Mouse (Mus musculus): ENCODE data around the gene Efna3. TPM values are rescaled to one million over a fixed set of nuclear protein-coding genes. Genes with fewer than 3 reads are reported as not detected.

Gene Efna3
- polyA plus RNA-seq, 1 experiment from 2014 or later = 62.5 TPM

DNA sequence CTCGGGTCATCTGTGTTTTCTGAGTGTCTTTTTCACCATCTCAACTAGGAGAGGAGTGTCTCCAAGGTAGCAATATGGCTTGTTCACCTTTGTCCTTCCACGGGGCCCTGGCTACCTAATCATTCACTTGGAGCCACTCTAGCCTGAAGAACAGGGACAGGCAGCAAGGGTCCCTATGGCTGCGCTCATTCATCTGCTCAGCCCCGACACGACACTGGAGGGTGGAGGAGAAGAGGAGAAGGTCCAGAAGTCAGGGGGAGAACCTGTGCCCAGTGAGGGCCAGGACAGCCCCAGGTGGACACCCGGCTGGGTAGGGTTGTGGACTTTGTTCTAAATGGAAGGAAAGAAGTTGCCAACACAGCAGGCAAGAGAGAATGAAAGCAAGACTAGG is 32.7 kb upstream of the Efna3 start:
- Histone ChIP-seq H3K27ac (no peak overlapping the region), H3K4me2 (replicated peaks) (no peak overlapping the region), H3K36me3 (replicated peaks; ENCODE audit: control insufficient read depth, insufficient read depth) (no peaks in the 10 kb centered on the region), H3K9me3 (ENCODE audit: control insufficient read depth, low read length) (no peaks in the 10 kb centered on the region), H3K27me3 (ENCODE audit: control insufficient read depth, insufficient read depth, low read length) (0 out of 2 replicates have a peak, but pooled peaks cover 6% of the 10 kb centered on the region), H3K9ac (no peak overlapping the region), H3K4me1 (replicated peaks; ENCODE audit: control insufficient read depth, insufficient read depth, low read length) (0 out of 2 replicates have a peak, but pooled peaks cover 4% of the 10 kb centered on the region), H3K4me3 (replicated peaks; ENCODE audit: low read length) (no peak overlapping the region)
- WGBS = 80% methylated on average over 6 of the region's 6 CpGs
- DNase-seq (ENCODE audit: low spot score) (no peak), ATAC-seq (ENCODE audit: low FRiP score) (no peak)

DNA sequence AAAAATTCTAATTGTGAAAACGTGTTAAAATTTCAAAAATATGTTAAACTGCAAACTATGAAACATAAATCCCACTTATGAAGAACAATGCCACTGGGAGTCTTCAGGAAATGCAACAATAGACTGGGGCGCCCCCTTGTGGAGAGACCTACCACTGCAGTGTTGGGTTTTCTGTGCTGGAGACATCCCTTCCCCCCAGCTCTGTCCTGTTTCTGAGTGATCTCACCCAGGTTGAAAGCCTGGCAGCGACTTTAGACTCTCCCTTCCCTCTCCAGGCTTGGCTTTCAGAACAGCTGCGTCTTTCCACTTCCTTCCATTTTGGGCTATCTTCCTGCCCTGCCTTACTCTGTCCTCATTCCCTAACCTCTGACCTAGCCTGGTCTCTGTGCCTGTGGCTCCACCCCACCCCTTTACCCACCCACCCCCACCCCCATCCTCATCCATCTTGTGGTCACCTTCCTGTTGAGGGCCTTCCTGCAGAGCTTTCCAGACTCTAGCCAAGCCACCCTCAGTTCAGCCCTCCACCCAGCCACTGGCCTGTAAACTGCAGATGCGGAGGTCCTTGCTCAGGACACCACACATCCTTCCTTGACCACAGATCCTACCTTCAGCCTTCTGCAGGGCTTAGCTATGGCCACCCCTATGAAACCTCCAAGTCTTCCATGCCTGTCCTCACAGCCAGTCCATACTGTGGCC is 32.2 kb upstream of the Efna3 start:
- H3K4me2 ChIP-seq (replicated peaks) = no peak overlapping the region
- ATAC-seq (ENCODE audit: low FRiP score) (no peak), DNase-seq (ENCODE audit: low spot score) (peak; percentile 80)
- H3K9ac ChIP-seq = no peak overlapping the region
- no peaks in the 10 kb centered on the region for H3K36me3 ChIP-seq (replicated peaks; ENCODE audit: control insufficient read depth, insufficient read depth)
- 19% methylated on average over 5 of the region's 5 CpGs for WGBS
- H3K27ac ChIP-seq = no peak overlapping the region
- no peak overlapping the region for H3K4me3 ChIP-seq (replicated peaks; ENCODE audit: low read length)
- H3K27me3 ChIP-seq (ENCODE audit: control insufficient read depth, insufficient read depth, low read length) = 0 out of 2 replicates have a peak, but pooled peaks cover 6% of the 10 kb centered on the region
- 0 out of 2 replicates have a peak, but pooled peaks cover 8% of the 10 kb centered on the region for H3K4me1 ChIP-seq (replicated peaks; ENCODE audit: control insufficient read depth, insufficient read depth, low read length)
- no peaks in the 10 kb centered on the region for H3K9me3 ChIP-seq (ENCODE audit: control insufficient read depth, low read length)

DNA sequence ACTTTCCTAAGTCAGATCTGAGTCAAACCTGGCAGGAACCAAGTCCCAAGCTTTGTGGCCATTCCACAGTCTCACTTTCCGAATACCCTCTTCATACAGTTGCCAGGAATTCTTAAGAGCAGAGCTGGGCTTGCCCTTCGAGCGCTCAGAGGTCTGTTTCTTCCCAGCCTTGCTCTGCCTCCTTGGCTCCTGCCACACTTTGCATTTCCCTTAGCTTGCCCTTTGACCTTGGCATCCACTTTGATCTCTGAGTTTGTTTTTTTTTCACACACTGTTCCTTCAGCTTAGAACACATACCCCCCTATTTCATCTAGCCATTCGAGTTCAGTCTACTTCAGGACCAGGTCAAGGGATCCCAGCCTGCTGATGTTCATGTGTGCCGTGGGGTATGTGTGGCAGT is 28.5 kb upstream of the Efna3 start:
- no peak overlapping the region for H3K27ac ChIP-seq
- H3K9me3 ChIP-seq (ENCODE audit: control insufficient read depth, low read length) = no peaks in the 10 kb centered on the region
- no peaks in the 10 kb centered on the region for H3K36me3 ChIP-seq (replicated peaks; ENCODE audit: control insufficient read depth, insufficient read depth)
- no peak for DNase-seq (ENCODE audit: low spot score)
- no peak overlapping the region for H3K4me2 ChIP-seq (replicated peaks)
- no peak overlapping the region for H3K9ac ChIP-seq
- no peak overlapping the region for H3K4me3 ChIP-seq (replicated peaks; ENCODE audit: low read length)
- no peak for ATAC-seq (ENCODE audit: low FRiP score)
- H3K27me3 ChIP-seq (ENCODE audit: control insufficient read depth, insufficient read depth, low read length) = peaks cover 15% of the 10 kb centered on the region; the same call in 1 of the 2 replicates
- H3K4me1 ChIP-seq (replicated peaks; ENCODE audit: control insufficient read depth, insufficient read depth, low read length) = 0 out of 2 replicates have a peak, but pooled peaks cover 15% of the 10 kb centered on the region
- WGBS = 76% methylated on average over 5 of the region's 5 CpGs

GRCm38 (mm10) chr3:89349869-89350501 is 27.2 kb upstream of the Efna3 start, which contains the start of gene Adam15:
Adam15 (minus strand) TSS chr3:89349996.
- Histone ChIP-seq H3K9me3 (ENCODE audit: control insufficient read depth, low read length) (no peaks in the 10 kb centered on the region), H3K4me1 (replicated peaks; ENCODE audit: control insufficient read depth, insufficient read depth, low read length) (0 out of 2 replicates have a peak, but pooled peaks cover 15% of the 10 kb centered on the region), H3K4me2 (replicated peaks) (peak within 1 kb of the TSS; percentile 92), H3K9ac (peak within 1 kb of the TSS; percentile 72), H3K27me3 (ENCODE audit: control insufficient read depth, insufficient read depth, low read length) (peaks cover 15% of the 10 kb centered on the region; the same call in 1 of the 2 replicates), H3K4me3 (replicated peaks; ENCODE audit: low read length) (peak within 1 kb of the TSS; percentile 50), H3K36me3 (replicated peaks; ENCODE audit: control insufficient read depth, insufficient read depth) (no peaks in the 10 kb centered on the region), H3K27ac (peak within 1 kb of the TSS; percentile 87)
- ATAC-seq (ENCODE audit: low FRiP score) = peak; percentile 92
- WGBS = under 1% methylated on average over 56 of the region's 59 CpGs
- peak; percentile 88 for DNase-seq (ENCODE audit: low spot score)

DNA sequence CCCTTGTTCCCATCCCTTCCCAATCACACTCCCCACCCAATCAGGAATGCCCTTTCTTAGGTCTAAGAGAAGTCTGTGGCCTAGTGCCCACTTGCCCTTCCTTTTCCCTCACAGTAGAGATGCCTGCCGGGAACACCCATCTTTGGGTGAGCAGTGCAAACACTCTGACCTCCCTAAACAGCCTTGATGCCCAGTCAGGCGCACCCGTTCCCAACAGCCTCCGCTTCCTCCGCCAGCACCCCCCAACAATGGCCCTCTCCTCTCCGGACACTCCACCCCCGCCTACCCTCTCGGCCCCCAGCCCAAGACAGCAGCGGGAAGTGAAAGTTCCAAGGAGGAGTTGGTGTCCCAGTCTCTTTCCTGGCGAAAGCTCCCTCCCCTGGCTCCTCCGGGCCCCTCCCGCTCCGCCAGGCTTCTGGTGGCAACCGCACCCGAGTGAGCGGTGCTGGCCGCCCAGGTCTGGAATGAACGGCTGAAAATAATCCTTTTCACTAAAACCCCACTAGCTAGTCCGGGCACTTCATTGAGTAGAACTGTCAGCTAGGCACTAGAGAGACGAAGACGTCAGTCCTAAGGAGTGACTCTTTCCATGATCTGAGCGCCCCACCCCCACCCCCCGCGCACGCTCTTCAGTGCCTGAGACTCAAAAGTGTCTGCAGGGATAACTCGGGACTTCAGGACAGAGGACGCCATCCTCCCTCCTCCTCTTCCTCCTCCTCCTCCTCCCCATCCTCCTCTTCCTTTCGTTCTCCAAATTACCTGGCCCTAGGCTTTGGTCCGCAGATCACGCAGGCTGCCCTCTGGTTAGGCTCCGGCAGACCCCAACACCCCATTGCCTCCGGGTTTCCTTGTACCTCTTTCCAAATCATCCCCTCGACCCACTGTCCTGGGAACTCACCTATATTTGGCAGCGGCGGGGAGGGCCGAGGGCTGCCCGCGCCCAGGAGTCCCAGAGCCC is 26.4 kb upstream of the Efna3 start:
- H3K27me3 ChIP-seq (ENCODE audit: control insufficient read depth, insufficient read depth, low read length) = peaks cover 15% of the 10 kb centered on the region; the same call in 1 of the 2 replicates
- H3K4me3 ChIP-seq (replicated peaks; ENCODE audit: low read length) = peak overlapping the region; percentile 50
- H3K4me1 ChIP-seq (replicated peaks; ENCODE audit: control insufficient read depth, insufficient read depth, low read length) = 0 out of 2 replicates have a peak, but pooled peaks cover 15% of the 10 kb centered on the region
- DNase-seq (ENCODE audit: low spot score) (no peak), ATAC-seq (ENCODE audit: low FRiP score) (peak; percentile 45)
- no peaks in the 10 kb centered on the region for H3K9me3 ChIP-seq (ENCODE audit: control insufficient read depth, low read length)
- peak overlapping the region; percentile 92 for H3K4me2 ChIP-seq (replicated peaks)
- 1% methylated on average over 38 of the region's 38 CpGs for WGBS
- H3K36me3 ChIP-seq (replicated peaks; ENCODE audit: control insufficient read depth, insufficient read depth) = 0 out of 2 replicates have a peak, but pooled peaks cover 1% of the 10 kb centered on the region
- H3K9ac ChIP-seq = peak overlapping the region; percentile 72
- peak overlapping the region; percentile 87 for H3K27ac ChIP-seq

GRCm38 (mm10) chr3:89347916-89348315 is 25.2 kb upstream of the Efna3 start:
- Histone ChIP-seq H3K9ac (no peak overlapping the region), H3K36me3 (replicated peaks; ENCODE audit: control insufficient read depth, insufficient read depth) (0 out of 2 replicates have a peak, but pooled peaks cover 12% of the 10 kb centered on the region), H3K9me3 (ENCODE audit: control insufficient read depth, low read length) (no peaks in the 10 kb centered on the region), H3K4me3 (replicated peaks; ENCODE audit: low read length) (no peak overlapping the region), H3K4me1 (replicated peaks; ENCODE audit: control insufficient read depth, insufficient read depth, low read length) (0 out of 2 replicates have a peak, but pooled peaks cover 15% of the 10 kb centered on the region), H3K27ac (no peak overlapping the region), H3K4me2 (replicated peaks) (0 out of 2 replicates have a peak overlapping the region, but pooled peaks have one; percentile 92), H3K27me3 (ENCODE audit: control insufficient read depth, insufficient read depth, low read length) (peaks cover 15% of the 10 kb centered on the region; the same call in 1 of the 2 replicates)
- no peak for DNase-seq (ENCODE audit: low spot score)
- WGBS = 73% methylated on average over 1 of the region's 1 CpGs
- no peak for ATAC-seq (ENCODE audit: low FRiP score)

DNA sequence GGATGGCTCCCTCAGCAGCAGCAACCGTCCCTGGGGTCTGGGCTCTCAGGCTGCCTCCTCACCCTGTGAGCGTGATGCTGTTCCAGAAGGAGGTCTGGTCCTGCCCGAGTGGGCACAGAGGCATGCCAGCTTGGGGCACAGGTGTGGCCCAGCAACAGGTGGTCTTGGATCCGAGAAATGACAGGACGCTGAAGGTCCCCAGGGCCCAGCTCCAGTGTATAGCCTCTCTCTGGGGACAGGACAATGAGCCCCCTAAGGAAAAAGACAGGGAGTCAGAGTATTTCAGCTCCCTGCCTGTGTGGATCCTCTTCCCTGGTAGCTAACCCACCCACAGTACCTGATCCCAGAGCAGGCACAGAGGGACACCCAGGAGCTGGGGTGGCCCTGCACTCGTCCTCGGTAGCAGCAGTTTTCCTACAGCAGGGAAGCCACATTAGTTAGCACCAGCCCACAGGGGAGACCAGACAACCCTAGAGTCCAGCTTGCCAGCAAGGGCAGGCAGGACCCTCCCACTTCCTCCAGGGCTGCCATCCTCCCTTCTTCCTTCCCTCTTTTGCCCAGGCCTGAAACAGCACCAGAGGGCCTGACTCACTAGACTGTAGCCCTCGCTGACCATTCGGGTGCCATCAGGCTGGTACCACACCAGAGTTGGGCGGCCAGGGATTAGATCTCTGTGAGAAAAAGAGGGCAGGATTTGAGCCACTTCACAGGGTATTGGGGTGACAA is 24.2 kb upstream of the Efna3 start:
- Histone ChIP-seq H3K27me3 (ENCODE audit: control insufficient read depth, insufficient read depth, low read length) (peaks cover 9% of the 10 kb centered on the region; the same call in 1 of the 2 replicates), H3K9me3 (ENCODE audit: control insufficient read depth, low read length) (no peaks in the 10 kb centered on the region), H3K36me3 (replicated peaks; ENCODE audit: control insufficient read depth, insufficient read depth) (0 out of 2 replicates have a peak, but pooled peaks cover 13% of the 10 kb centered on the region), H3K4me2 (replicated peaks) (no peak overlapping the region), H3K9ac (no peak overlapping the region), H3K4me3 (replicated peaks; ENCODE audit: low read length) (no peak overlapping the region), H3K4me1 (replicated peaks; ENCODE audit: control insufficient read depth, insufficient read depth, low read length) (0 out of 2 replicates have a peak, but pooled peaks cover 15% of the 10 kb centered on the region), H3K27ac (no peak overlapping the region)
- no peak for ATAC-seq (ENCODE audit: low FRiP score)
- 80% methylated on average over 10 of the region's 10 CpGs for WGBS
- no peak for DNase-seq (ENCODE audit: low spot score)

GRCm38 (mm10) chr3:89343279-89343678 is 20.5 kb upstream of the Efna3 start:
- H3K4me1 ChIP-seq (replicated peaks; ENCODE audit: control insufficient read depth, insufficient read depth, low read length) = peaks cover 23% of the 10 kb centered on the region
- no peak overlapping the region for H3K4me2 ChIP-seq (replicated peaks)
- H3K4me3 ChIP-seq (replicated peaks; ENCODE audit: low read length) = no peak overlapping the region
- WGBS = 83% methylated on average over 7 of the region's 7 CpGs
- H3K9ac ChIP-seq = no peak overlapping the region
- H3K27ac ChIP-seq = no peak overlapping the region
- ATAC-seq (ENCODE audit: low FRiP score) = no peak
- H3K36me3 ChIP-seq (replicated peaks; ENCODE audit: control insufficient read depth, insufficient read depth) = 0 out of 2 replicates have a peak, but pooled peaks cover 13% of the 10 kb centered on the region
- peaks cover 6% of the 10 kb centered on the region; the same call in 1 of the 2 replicates for H3K27me3 ChIP-seq (ENCODE audit: control insufficient read depth, insufficient read depth, low read length)
- H3K9me3 ChIP-seq (ENCODE audit: control insufficient read depth, low read length) = no peaks in the 10 kb centered on the region
- no peak for DNase-seq (ENCODE audit: low spot score)
